In genomic region chr14:73146721-73147120, GRCm38 (mm10) we compare ENCODE assay signal across 13 mouse cellular contexts.
"Had no signal": no experiment of that assay in that cellular context is flagged by ENCODE, and none has a peak within 500 bp of the region (broad histone marks: within the 10 kb centered on the region; RNA-seq: fewer than 3 reads in every experiment).

No protein-coding gene starts in this region.

- H3K9ac ChIP-seq: kidney, embryonic 15.5 days; limb, embryonic 13.5 days; liver, embryonic 14.5 days; stomach, embryonic 15.5 days had no signal

- H3K27me3 ChIP-seq: kidney, embryonic 15.5 days; limb, embryonic 13.5 days; megakaryocyte, embryonic 14.5 days; stomach, embryonic 15.5 days had no signal

- DNase-seq: kidney, postnatal 14 days; left cerebral cortex, postnatal 4 days; lung, adult 18-20 months; lung, postnatal 4 days; right cerebral cortex, postnatal 14 days; thymus, postnatal 14 days had no signal

- ATAC-seq: midbrain, embryonic 16.5 days had no signal

- H3K4me3 ChIP-seq: kidney, embryonic 15.5 days; limb, embryonic 13.5 days; stomach, embryonic 15.5 days had no signal

- H3K27ac ChIP-seq: kidney, embryonic 15.5 days; limb, embryonic 13.5 days; liver, embryonic 14.5 days; stomach, embryonic 15.5 days had no signal

- H3K9me3 ChIP-seq: kidney, embryonic 15.5 days; limb, embryonic 13.5 days; megakaryocyte, embryonic 14.5 days; stomach, embryonic 15.5 days had no signal

- H3K4me2 ChIP-seq: kidney, embryonic 15.5 days; limb, embryonic 13.5 days; midbrain, embryonic 11.5 days; stomach, embryonic 15.5 days had no signal
